Mouse (Mus musculus) spleen, postnatal 36 days (tissue): ENCODE results near the gene Tmc8.
A peak's percentile ranks its signal among the peaks of the same experiment; 100 is the strongest.
"Not testable (repeated sequence)": the region's sequence is repeated elsewhere in the genome, so short reads cannot be mapped to it uniquely, and the experiment has no call there.

Experiments used
- DNase-seq, 2 experiments: peaks; one replicate each; pipeline ENCODE4 v3.0.0; 2022; ENCODE audit warnings: low spot score in 2 of 2, mixed read lengths in 1 of 2

The Tmc8 gene

GRCm38 (mm10) chr11:117796954-117797353 lies 15.1 kb downstream of the Tmc8 start:
- no peak for DNase-seq

DNA sequence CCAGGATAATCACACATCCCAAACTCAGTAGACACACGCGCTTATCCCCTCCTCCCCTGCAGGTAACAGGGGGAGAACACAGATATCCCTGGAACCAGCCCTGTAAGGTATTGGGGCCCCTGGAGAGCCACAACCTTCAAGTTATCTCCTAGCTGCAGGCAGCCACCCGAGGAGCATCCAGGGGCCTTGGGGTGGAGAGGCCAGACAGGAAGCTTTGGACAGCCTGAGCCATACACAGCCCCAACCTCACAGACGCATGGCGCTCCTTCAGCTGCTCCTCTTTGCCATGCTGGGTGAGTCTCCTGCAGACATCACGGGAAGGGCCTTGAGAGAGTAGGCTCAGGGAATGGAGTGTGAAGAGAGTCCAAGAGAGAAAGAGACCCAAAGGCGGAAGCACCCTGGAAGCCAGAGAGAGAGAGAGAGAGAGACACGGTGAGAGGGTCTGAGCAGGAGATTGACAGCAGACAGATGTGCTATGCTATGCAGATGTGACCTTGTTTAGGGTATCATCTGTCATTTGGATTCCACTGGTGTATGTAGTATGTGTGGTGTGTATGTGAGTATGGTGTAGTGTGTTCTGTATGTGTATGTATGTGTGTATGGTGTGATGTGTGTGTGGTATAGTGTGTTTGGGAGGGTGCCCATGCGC lies 15.8 kb downstream of the Tmc8 start, which contains the start of gene 6030468B19Rik:
TSS of gene 6030468B19Rik (plus strand) at position 150 of the 649 bp plus-strand sequence.
- peak; percentile 54 to 73 for DNase-seq

DNA sequence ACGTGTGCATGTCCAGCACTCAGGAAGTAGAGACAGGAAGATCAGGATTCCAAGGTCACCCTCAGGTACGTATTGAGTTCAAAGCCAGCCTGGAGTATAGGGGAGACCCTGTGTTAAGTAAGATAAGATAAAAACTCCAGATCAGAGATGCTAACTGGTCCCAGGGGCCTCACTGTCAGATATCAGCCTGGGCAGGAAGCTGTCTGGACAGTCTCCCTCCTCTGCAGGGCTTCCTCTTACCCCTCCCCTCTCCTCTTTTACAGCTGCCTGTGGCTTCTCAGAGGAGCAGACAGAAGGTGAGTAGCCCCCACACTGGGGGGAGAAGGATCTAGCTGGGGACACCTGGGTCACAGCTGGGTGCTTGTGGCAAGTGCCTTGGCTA lies 16.3 kb downstream of the Tmc8 start:
- peak; percentile 65 to 67 for DNase-seq

GRCm38 (mm10) chr11:117799174-117799573 lies 17.3 kb downstream of the Tmc8 start:
- DNase-seq = peak; percentile 61 to 66

GRCm38 (mm10) chr11:117800038-117800437 lies 18.2 kb downstream of the Tmc8 start:
- DNase-seq = no peak

DNA sequence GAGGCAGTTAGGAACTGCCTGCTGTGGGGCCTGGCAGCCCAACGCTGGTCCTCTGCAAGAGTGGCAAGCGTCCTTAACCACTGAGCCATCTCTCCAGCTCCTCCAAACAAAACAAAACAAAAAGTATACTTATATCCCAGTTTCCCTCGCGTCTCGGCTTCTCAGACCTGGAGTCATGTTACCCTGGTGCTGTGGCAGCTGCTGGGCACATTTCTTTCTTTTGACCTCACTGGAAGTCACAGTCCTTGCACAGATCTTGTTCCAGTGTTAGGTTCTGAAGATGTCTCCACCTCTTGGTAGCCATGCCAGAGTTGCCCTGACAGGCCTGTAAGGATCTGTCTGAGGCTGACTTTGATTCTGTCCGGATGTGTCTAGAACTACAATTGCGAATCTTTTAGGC lies 19.8 kb downstream of the Tmc8 start:
- no peak for DNase-seq

GRCm38 (mm10) chr11:117803166-117803688 lies 21.4 kb downstream of the Tmc8 start:
- no peak for DNase-seq

GRCm38 (mm10) chr11:117806781-117807180 lies 24.9 kb downstream of the Tmc8 start:
- no peak for DNase-seq

DNA sequence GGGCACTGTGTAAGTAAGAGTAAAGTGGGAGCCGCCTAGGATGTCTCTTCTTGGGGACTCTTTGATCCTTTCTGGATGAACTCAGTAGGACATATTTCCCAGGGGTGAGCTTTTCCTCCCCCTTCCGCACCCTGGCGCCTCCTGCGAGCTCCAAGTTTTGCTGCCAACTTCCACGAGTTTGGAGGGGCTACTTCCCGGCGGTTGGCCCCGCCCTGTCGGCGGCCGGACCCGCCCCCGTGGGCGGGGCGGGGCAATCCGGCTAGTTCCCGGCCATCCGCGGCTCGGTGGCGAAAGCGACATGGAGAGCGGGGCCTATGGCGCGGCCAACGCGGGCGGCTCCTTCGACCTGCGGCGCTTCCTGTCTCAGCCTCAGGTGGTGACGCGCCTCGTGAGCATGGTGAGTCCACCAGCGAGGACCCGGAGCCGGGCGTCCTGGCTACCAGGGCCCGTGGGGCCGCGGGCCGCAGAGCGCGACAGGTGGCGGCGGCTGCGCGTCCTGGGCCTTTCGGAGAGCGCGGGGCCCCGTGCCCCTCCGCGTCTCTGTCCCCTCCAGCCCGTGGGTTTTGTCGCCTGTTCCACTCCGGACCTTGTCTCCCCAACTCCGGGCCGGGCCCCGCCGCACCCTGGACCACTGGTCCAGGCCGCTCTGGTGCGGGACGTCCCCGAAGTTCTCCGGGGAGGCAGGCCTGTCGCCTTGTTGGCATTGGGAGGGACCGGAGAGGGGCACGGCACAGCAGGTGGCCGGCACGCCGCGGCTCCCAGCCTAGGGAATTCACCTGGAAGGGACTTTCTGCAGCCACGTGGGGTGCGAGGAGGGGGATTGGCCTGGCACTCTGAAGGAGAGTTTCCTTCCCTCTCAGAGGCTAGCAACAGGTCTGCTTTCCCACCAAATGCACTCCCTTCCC lies 27.8 kb downstream of the Tmc8 start, which contains the start of the genes Gm20708 and Syngr2:
TSS of gene Gm20708 (plus strand) at position 262 of the 905 bp plus-strand sequence.
TSS of gene Syngr2 (plus strand) at position 262 of the 905 bp plus-strand sequence.
- peak; percentile 71 to 80 for DNase-seq

- peak; percentile 81 to 88 for DNase-seq
Measured at GRCm38 (mm10) chr11:117810401-117811046, 28.6 kb downstream of the Tmc8 start.

DNA sequence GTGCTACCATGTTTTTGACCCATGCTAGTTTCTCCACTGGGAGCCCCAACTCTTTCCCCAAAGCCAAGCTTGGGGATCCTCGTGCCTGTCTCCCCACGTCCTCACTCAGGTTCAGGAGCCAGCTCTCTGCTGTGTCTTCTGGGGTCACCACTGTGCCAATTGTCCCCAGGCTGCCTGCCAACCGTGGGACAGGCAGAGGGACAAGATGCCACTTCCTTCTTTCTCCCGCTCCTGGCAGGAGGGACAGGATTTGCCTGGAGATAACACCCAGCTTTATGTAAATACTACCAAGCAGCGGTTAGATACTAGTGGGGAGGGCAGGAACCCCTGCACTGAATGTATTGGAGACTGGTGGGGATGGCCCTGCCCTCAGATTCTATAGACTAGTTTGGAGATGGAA lies 32.0 kb downstream of the Tmc8 start:
- DNase-seq = no peak

- DNase-seq = no peak
Measured at GRCm38 (mm10) chr11:117814704-117815366, 33.0 kb downstream of the Tmc8 start.

DNA sequence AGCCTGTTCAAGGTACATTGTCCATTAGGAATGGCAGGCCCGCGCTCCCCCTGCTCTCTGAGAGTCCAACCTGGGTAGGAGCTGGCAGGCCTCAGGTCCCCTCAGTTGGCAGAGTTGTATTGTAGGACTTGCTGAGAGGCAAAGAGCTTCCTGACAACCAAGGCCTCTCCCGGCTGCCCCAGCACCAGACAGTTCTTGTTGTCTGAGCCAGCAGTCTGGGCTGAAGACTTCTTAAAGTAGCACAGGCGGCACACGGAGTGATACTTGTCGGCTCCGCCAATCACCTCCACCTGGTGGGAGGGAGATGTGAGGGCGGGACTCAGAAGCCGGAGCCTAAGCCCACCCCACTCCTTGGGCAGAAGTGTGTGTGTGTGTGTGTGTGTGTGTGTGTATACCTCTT lies 34.0 kb downstream of the Tmc8 start:
- not testable (repeated sequence) for DNase-seq

DNA sequence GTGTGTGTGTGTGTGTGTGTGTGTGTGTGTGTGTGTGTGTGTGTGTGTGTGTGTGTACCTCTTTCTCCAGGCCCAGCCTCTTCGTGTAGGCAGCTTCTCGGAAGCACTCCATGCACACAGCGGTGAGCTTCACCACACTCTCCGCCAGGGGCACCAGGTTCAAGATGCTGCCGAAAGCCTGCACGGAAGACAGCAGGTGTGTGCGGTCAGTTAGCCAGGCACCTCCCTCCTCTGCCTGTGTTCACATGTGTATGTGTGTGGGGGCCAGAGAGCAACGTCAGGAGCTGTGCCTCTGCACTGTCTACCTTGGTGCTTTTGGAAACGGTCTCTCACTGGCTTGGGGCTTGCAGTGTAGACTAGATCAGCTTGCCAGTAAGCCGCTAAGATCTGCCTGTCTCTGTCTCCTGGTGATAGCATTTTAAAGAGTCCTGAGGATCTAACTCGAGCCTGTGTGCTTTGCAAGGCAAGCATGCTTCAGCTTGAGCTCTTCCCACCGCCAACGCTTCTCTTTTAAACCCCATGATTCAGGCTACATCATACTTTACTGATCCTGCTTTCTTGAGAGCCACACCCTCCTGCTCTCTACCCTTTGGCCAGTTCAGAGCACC lies 34.6 kb downstream of the Tmc8 start:
- DNase-seq = no peak

- no peak for DNase-seq
Measured at GRCm38 (mm10) chr11:117819095-117819494, 37.2 kb downstream of the Tmc8 start.

GRCm38 (mm10) chr11:117820173-117820572 lies 38.3 kb downstream of the Tmc8 start:
- DNase-seq = no peak

DNA sequence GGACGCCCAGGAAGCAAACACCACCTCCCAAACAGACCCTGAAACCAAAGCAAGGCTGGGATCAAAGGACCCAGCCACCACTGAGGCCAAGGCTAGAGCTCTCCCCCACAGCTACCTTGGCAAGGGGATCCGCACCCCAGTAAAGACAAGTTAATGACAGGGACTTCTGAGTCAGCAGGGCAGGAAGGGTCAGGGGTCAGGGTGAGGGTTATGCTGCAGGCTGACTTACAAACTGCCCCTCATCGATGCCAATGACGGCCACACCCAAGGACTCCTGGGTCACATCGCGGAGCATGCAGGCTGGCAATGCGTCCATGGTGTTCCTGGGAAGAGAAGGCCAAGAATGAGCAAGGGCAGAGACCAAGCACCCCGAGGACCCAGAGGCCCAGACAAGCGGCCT lies 40.0 kb downstream of the Tmc8 start:
- DNase-seq = no peak

DNA sequence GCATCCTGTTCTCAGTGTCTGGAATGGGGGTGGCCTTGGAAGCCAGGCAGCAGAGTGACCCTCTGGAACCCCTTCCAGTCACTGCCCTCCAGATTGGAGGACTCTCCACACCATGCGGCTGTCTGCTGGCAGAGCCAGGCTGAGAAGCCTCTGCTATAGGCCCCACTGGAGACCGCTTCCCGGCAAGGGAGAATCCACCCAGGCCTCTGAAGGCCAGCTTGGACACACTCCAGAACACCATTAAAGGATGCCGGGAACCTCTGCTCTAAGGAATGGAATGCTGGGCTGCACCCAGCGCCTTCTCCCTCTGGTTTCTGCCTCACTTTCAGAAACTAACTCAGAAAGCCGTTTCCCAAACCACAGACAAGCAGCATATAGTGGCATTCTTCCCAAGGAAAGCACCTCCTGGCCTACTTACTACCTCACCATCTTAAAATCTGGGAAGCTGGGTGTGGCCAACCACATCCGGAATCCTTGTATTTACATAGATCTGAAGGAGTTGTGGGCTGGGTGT lies 40.9 kb downstream of the Tmc8 start:
- DNase-seq = no peak

DNA sequence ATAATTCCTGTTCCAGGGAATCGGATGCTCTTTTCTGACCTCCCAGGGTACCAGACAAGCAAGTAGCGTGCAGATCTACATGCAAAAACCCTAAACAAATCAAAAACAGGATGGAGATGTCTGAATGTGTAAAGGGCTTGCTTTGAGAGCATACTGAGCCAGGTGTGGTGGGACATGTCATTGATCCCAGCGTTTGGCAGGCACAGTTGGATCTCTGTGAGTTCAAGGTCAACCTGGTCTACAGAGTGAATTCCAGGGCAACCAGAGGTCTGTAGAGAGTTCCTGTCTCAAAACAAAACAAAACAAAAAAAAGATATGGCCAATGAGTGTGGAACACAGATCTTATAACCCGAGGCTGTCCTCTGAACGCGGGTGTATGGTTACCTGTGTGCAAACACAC lies 41.5 kb downstream of the Tmc8 start:
- DNase-seq = no peak

DNA sequence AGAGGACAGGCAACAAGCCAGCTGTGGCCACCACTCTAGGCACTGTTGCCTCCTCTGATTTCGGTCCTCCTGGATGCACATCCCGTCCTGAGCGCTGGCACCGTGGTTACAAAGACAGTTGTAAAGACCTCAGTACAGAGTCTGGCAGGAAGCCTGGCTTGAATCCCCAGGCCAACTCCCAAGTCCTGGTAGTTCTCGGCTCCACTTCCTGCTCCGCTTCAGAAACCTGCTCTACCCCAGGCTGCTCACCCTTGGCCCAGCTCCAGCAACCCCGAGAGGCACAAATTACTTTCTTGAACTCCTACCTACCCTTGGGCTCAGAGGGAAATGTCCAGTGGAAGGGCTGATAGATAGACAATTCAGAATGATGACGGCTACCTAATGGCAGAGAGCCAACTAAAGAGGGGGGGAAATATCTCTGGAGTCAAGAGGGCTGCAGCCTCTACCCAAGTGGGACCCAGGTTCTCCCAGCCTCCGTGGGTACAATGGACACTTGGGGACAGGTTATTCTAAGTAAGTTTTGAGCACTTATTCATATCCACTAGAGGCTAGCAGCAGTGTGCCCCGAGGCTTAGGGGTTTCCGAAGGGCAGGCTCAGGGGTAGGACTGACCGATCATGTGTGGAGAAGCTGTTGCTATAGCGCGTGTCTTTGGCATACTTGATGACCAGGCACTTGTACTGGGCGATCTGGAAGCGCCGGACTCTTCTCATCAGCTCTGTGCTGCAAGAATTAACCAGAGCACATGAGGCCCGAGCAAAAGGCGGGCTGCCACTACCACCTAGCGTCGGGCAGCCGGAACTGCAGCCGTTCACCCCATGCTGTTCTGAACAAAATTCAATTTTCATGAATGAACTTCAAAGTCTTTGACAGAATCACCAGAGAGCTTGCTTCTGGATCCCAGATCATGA lies 42.4 kb downstream of the Tmc8 start:
- peak; percentile 71 to 80 for DNase-seq
